Mouse (Mus musculus): Measurements from ENCODE around the gene Exosc10. TPM values are rescaled to one million over a fixed set of nuclear protein-coding genes. Genes with fewer than 3 reads are reported as not detected.
A peak's percentile ranks its signal among the peaks of the same experiment; 100 is the strongest.

Gene Exosc10
- total RNA-seq (2021): 10 to 100 TPM; 45.7 to 46.5 TPM
- long read RNA-seq, experiment 1, transcript Exosc10-201 (25 exons, 2,790 nt): major isoform, 43 of 64 reads
- long read RNA-seq, experiment 1, partial matches to known transcripts: 12 of 64 reads
- long read RNA-seq, experiment 1, other reads (novel, unspliced or antisense): 5 of 64 reads
- long read RNA-seq, experiment 2, transcript Exosc10-201 (25 exons, 2,790 nt): major isoform, 29 of 40 reads
- long read RNA-seq, experiment 2, partial matches to known transcripts: 7 of 40 reads
- long read RNA-seq, experiment 2, other reads (novel, unspliced or antisense): 2 of 40 reads

DNA sequence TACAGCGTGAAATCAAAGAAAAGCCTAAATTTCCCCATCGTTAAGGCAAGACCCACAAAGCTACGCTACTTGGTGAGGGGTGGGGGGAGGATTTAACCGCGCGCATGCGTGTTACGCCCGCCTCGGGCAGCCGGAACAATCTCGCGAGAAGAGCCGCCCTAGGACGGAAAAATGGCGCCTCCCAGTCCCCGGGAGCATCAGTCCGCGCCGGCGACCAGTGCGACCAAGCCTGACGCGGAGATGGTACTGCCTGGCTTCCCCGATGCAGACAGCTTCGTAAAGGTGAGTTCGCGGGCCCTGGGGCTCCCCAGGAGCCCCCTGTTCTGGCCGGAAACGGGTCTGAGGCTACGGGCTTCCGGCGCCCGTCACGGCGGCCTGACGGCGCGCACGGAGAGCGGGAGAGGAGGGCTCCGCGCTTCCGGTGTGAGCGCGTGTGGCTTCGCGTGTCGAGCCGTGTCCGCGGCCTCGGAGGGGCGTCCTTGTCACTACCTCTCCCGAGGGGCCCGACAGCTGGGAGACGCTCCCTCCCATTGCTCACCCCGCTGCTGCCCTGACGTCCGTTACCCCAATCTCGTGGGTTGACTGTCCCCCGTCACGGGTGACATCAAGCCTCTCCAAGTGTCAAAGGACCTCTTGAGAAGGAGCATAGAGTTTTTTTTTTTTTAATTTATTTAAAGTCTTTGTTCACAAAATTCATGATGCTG, at the start of gene Exosc10:
Gene Exosc10, plus strand, starts transcription at position 133 of the 704 bp plus-strand sequence.
- peak; percentile 92 to 93 for DNase-seq
- intact Hi-C loops (cut with DNase I): loop anchor here (5.0 kb wide), 1 partner anchor 64 kb away; no protein-coding TSS in a partner anchor

DNA sequence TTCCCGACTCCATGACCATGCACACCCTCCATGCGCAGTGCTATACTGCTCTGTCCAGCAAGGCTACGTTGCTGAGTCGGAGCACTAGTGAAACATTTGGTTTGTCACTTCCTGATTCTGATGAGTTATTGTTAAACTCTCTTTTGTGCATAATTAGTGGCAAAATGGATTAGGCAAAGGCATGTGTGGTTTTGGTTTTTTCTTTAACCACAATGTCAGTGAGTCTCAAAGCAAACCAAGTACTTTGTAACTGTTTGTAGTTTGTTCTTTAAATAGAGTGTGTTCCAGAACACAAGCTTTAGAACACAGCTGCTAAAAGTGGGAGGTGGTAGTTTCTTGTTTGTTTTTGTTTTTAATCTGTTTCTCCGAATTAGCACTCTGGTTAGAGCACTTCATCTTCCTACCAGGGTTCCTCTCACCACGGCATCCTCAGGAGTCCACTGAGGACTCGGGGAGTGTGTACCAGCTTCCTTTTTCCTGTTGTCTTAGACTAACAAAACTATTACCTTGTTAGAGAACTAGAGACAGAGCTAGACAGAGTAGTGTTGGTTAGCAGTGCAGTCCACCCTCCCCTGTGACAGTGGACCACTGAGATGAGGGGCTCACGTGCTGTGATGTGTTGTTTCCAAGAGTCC, 48.7 kb upstream of the Exosc10 start:
- DNase-seq: no peak
- intact Hi-C loops (cut with DNase I): no loop called here

DNA sequence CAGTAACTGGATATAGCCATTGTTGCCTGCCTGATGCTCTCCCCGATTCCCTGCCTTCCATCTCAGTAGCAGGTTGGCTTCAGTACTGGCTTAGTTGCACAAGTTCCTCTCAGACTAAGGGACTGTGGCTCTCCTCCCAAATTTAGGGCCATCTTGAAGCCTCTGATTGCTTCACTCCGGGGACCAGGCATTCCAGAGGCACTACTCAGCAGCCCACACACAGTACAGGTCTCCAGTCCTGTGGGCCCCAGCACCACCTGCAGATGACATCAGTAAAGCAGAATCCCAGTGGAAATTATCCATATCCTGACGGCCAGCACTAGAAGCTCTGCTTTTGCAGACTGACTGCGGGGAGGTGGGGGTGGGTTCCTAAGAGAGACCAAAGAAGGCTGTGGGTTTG, 47.5 kb upstream of the Exosc10 start:
- peak in 1 of 2 experiments; percentile 30 for DNase-seq
- intact Hi-C loops (cut with DNase I): no loop called here

DNA sequence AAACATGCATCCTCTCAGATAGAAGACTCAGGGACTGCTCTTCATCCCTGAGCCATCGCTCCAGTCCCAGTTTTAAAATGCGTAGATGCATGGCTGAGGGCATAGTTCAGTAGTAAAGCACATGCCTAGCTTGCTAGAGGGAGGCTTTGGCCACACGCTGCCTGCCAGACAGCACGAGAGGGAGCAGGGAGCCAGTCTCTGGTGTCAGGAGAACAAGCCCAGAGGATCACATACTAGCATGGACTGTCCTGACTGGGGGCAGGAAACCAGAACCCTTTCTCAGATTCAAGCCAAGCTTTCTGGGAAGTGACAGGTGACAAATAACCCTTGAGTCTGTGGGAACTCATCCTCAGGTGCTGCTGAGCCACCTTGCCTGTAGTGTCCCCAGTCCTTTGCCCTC, 46.9 kb upstream of the Exosc10 start:
- intact Hi-C loops (cut with DNase I): no loop called here
- DNase-seq: no peak

DNA sequence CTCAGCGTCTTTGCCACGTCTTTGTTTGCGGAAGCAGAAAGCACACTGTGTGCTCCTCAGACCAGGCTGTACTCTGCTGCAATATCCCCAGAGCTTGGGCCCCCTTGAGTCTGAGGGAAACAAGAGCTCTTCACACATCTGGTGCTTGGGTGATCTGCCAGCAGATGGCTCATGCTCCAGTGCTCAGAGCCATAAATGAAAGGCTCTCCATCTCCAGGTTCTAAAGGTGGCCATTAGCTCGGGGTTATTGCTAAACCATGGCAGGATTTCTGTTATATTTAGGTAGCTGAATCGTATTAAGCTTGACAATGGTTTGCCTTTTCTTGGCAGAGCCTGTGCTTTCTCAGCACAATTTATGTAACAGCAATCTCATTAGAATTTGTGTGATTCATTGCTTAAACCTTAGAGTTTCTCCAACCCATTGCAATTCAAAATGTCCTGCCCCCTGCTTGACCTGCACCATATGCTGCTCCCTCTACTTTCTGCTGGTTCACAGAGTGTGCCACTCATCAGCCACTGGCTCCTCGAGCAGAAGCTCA, 45.1 kb upstream of the Exosc10 start:
- DNase-seq: peak in 1 of 2 experiments; percentile 47
- intact Hi-C loops (cut with DNase I): no loop called here

DNA sequence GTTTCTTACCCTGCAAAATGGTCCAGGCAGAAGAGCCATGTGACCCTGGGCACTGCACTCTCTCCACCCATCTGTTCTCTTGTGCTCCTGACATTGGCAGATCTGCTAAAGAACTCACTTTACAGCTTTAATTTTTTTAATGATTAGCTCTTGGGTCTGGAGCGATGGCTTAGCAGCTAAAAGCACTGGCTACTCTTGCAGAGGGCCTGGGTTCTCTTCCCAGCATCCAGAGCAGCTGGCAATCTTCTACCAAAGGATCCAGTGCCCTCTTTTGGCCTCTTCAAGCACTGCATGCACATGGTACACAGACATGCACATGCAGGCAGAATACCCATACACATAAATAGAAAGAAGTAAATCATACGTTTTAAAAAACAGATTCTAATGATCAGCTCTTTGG, 42.9 kb upstream of the Exosc10 start:
- no peak for DNase-seq
- intact Hi-C loops (cut with DNase I): no loop called here

DNA sequence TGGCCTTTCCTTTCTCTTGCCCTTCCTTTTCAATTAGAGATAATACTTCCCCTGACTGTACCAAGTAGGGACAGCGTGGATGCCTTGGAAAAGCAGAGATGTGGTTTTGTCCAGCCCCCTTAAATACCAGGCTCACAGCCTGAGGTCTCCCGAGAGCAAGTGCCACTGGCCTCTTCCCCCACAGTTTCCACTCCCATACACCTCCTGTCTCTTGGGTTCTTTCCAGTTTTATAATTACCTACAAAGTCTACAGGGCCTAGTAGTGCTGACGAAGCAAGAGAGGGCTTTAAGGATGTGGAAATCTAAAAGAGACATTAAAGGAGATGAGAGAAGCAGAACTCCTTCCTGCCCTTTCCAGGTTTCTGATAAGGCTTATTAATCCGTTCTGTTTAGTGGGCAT, 40.4 kb upstream of the Exosc10 start:
- DNase-seq: no peak
- intact Hi-C loops (cut with DNase I): no loop called here

DNA sequence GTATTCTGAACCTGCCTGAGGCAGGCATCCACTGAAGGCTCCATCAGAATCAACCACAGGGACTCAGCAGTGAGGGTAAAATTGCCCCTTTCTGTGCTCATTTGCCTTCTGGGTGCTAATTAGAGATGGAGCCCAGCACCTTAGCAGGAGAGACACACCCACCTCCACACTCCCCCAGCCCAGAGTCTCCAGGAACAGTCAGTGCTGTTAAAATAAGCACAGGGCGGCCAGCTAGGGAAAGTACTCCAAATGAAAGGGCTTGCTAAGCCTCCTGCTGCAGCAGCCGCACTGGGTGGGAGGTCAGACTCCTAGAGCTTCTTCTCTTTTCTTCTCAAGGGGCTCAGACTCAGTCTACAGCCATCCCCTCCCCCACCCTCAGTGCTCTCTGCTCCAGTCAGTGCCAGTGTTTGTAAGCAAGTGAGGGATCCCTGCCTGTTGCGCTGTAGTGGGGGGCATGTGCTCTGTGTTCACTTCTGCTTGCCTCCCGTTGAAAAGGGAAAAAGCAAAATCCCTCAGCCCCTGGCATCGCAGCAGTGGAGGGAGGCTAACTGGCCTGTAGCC, 39.9 kb upstream of the Exosc10 start:
- intact Hi-C loops (cut with DNase I): no loop called here

DNA sequence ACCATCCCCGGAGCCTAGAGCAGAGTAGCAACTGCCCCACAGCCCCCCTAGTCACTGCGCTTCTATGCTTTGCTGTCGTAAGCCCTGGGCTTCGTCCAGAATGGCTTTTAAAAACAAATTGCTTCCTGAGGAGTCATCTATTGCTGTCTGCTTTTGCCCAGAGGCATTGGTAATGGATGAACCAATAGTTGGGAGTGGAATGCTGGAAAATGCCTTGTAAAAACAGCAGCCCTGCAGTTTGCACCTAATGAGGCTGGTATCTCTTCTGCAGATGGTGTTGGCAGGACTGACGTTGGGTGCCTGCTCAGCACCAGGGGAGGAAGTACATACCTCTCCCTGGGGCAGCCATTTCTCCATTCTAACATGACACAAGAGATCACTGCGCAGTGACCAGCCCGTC, 34.7 kb upstream of the Exosc10 start:
- intact Hi-C loops (cut with DNase I): no loop called here
- DNase-seq: no peak

More for the DNA sequence above, 39.9 kb upstream of the Exosc10 start:
- no peak for DNase-seq

DNA sequence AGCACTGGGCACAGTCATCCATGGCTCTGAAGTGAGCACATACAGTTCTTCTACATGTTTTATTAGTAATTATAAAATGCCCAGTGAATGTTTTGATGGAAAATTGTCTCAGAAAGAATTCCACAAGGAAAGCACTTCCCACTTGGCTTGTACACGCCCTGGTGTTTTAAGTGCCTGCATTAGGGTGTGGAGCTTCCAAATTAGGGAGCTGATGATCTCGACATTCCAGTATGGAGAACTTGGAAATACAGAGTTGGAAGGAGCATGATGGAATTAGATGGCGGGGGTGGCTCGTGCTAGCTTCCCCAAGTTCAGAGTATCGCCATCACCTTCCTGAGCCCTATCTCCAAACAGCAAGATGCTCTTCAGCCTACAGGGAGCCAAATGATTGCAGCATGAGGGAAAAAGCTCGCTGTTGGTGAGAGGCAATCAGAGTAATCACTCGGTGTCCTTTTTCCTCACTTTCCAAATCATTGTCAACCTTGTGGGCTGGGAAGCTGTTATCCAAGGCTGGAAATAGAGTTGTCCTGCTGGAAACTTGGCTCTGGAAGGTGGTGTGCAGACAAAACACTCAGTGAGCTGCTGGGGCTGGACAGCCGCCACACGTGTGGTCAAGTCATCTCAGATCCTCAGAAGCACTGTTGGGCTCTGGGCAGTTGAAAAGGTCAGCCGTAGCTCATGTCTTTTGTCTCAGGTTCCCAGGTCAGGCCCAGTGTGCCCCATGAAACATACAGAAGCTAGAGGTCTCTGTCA, 30.9 kb upstream of the Exosc10 start:
- peak; percentile 28 to 41 for DNase-seq
- intact Hi-C loops (cut with DNase I): no loop called here

DNA sequence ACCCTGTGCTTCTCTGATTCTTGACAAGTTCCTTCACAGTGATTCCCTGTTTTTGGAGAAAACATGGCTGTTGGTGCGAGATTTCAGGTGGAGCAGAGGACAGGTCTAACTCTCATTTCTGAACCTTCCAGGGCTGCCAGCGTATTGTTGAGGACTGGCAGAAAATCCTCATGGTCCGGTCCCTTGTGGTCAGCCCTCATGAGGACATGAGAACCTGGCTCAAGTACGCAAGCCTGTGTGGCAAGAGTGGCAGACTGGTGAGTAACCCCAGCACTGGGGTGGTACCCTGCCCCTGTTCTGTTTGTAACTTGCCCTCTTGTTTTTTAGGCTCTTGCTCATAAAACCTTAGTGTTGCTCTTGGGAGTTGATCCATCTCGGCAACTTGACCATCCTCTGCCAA, 27.9 kb upstream of the Exosc10 start:
- intact Hi-C loops (cut with DNase I): no loop called here
- no peak for DNase-seq

DNA sequence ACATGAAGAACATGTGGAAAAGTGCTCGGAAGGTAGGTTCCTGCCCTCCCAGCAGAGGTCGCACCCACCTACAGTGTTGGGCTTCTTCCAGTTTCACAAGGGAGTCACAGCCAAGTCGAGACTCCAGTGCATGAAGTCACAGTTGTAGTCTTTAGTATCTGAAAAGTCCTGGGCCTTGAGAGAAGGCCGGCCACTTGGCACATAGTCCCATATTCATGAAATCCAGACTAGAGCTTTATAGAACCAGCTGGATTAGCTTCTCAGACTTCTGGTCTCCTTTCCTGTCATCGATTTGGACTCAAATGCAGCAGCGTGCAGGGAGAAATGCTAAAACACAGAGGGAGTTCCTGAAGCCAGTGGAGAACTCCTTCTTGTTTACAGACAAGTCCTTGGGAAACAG, 27.5 kb upstream of the Exosc10 start:
- peak in 1 of 2 experiments; percentile 26 for DNase-seq
- intact Hi-C loops (cut with DNase I): no loop called here

DNA sequence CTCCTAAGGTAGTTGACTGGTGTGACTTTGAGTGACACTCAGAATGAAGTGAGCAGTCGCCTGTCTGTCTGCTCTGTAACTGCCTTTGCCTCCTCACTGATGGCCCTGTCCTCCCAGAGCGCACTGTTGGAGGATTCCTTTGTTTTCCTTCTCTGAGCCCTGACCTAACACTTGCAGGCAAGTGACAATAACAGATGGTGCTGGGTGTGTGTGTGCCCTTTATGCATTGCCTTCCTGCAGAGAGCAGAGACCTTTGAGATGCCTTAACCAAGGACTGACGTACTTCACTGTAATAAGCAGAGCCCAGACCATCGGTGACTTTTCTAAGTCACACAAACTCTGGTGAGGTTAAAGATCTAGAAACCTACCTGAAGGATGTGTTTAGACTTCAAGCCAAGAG, 26.9 kb upstream of the Exosc10 start:
- DNase-seq: no peak

DNA sequence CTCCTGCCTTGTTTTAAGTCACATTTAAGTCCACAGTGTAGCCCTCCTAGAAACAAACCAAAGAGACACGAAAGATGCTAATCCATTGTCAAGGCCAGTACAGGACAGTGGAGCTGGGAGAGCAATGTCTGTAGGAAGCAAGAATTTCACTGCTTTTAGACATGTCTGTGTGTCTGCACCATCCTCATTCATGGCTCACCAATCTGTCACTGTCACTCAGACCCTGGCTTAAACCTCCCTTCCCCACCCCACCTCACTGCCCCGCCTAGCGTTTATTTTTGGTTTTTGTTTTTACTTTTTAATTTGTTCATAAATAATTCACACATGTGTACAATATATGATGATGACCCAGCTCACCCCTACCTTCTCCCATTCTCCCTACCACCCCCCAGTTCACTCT, 25.7 kb upstream of the Exosc10 start:
- intact Hi-C loops (cut with DNase I): no loop called here
- DNase-seq: no peak

More for the DNA sequence above, 26.9 kb upstream of the Exosc10 start:
- intact Hi-C loops (cut with DNase I): no loop called here

DNA sequence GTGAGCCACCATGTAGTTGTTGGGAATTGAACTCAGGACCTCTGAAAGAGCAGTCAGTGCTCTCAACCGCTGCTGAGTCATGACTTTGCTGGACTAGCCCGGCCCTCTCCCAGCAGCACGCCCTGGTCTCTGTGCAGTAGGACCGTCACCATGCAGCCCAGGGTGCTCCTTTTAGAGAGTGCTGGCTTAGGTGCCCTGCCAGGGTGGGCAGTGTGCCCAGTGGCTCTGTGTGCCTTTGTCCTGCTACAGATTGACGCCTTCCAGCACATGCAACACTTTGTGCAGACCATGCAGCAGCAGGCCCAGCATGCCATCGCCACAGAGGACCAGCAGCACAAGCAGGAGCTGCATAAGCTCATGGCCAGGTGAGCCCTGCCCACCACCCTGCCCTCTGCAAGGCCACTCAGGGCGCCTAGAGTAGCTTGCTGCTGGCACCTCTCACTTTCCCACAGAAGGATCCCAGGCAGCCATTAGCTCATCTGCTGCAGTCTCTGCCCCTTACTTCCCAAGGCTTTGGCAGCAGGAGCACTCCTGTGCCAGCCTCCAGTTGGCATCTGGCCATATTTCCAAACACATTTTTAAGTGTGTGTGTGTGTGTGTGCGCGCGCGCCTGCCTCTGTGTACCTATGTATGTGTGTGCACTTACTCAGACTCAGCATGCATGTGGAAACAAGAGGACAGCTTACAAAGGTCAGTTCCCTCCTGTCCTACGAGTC, 24.5 kb upstream of the Exosc10 start:
- intact Hi-C loops (cut with DNase I): no loop called here
- DNase-seq: peak; percentile 66

DNA sequence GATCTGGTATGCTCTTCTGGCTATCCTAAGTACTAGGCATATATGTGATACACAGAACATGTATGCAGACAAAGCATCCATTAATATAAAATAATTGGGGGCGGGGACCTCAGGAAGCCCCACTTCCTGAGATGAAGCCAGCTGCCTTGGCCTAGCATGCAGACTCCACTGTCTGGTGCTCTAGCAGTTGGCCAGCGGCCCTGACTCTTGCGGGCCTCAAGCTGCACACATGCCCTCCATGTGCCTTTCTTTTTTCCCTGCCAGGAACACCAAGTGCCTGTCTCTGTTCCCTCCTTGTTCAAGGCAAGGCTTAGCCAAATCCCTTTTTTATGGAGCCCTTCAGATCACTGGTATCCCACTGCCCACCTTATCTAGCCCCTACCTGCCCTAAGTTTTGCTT, 22.4 kb upstream of the Exosc10 start:
- intact Hi-C loops (cut with DNase I): no loop called here
- no peak for DNase-seq

DNA sequence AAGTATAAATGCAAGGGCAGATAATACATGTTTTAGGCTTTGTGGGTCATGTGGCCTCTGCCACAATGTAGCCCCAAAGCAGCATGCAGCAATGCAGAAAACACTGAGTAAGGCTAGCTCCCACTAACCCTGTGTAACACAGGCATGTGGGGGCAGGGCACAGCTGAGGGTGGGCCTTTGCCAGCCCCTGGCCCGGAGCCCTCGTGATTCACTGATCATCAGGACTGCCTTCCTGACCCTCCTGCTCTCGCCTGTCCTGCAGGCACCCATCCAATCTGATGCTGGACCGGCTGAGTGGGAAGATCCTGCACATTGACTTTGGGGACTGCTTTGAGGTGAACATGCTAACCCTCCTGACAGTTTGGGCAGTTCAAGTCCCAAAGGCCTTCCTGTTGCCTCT, 9.1 kb upstream of the Exosc10 start:
- DNase-seq: no peak
- intact Hi-C loops (cut with DNase I): no loop called here

DNA sequence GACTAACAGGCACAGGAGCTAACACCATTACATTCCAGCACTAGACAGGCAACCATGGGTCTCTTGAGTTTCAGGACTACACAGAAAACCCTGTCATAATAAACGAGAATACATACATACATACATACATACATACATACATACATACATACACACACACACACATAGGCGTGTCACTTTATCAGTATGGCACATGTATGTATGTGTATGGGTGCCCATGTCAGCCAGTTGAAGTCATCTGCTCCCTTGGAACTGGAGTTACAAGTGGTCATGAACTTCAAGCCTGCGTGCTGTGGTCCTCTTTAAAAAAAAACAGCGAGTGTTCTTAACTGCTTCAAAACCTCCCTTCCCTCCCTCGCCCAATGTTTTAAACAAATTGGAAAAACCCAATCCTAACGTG, 463 bp upstream of the Exosc10 start:
- no peak for DNase-seq
- intact Hi-C loops (cut with DNase I): loop anchor here (5.0 kb wide), 1 partner anchor 65 kb away; no protein-coding TSS in a partner anchor

DNA sequence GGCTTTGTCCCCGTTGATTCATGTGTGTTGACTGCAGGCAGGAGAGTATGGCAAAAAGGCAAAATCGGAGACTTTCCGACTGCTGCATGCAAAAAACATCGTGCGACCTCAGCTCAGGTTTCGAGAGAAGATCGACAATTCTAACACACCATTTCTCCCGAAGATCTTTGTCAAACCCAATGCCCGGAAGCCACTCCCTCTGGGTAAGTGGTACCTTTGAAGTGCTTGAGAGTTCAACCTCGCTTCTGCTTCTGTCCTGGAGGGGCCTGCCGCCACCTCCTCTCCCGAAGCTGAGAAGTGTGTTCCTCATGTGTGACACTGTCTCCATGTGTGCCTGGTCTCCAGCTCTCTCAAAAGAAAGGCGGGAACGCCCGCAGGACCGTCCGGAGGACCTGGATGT, 4.4 kb downstream of the Exosc10 start:
- DNase-seq: no peak
- intact Hi-C loops (cut with DNase I): no loop called here

DNA sequence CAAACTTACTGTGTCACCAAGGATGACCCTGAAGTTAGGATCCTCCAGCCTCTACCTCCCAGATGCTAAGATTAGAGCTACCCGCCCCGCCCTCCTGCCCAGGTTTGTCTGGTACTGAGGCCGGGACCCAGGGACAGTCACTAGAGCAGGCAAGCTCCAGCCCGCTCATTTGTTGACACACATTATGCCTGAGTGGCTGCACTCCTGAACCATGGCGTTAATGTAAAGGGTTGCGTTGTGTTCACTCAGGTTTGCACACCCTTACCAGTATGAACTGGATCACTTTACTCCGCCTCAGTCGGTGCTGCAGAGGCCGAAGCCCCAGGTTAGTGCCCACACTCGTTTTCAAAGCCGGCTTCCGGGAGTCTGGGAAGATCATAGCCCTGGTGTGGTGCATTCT, 5.4 kb downstream of the Exosc10 start:
- no peak for DNase-seq
- intact Hi-C loops (cut with DNase I): no loop called here

Measured in heart, postnatal 14 days (tissue).